Mouse (Mus musculus): ENCODE data around the gene Lsm6.
A peak's percentile ranks its signal among the peaks of the same experiment; 100 is the strongest.

- peak; percentile 77 for TF ChIP-seq POLR2A (IDR thresholded peaks at IDR 0.05; ENCODE audit: low read depth, low read length)
- TF ChIP-seq MXI1 (IDR thresholded peaks at IDR 0.05; ENCODE audit: low read depth, low read length): peak; percentile 66
- no peak for TF ChIP-seq EP300 (IDR thresholded peaks at IDR 0.05; ENCODE audit: low read length)
- TF ChIP-seq RAD21 (IDR thresholded peaks at IDR 0.05; ENCODE audit: low read depth, low read length): no peak
- TF ChIP-seq CTCF (conservative IDR thresholded peaks at IDR 0.05 in 1 of 2, IDR thresholded peaks at IDR 0.05 in 1 of 2; ENCODE audit: low read depth in 2 of 2, low read length in 2 of 2): no peak
- no peak for TF ChIP-seq USF1 (IDR thresholded peaks at IDR 0.05; ENCODE audit: low read depth, low read length)
- 0 out of 2 replicates have a peak, but pooled peaks have one; percentile 69 for TF ChIP-seq MAZ (IDR thresholded peaks at IDR 0.05; ENCODE audit: low read depth, low read length)
These were observed at the start of gene Lsm6 for GRCm38 (mm10) chr8:78820673-78821310.
